Mouse (Mus musculus) spleen, adult 2 months (tissue): Measurements from ENCODE around the gene AC129217.1. TPM values are rescaled to one million over a fixed set of nuclear protein-coding genes. Genes with fewer than 3 reads are reported as not detected.

Source experiments
- DNase-seq, 2 experiments: peaks; one replicate each; pipeline versions ENCODE4 v3.0.0 to v3.0.0-alpha.2; 2012 to 2021; ENCODE audit warnings: low spot score in 2 of 2, low read depth in 1 of 2
- H3K27ac ChIP-seq: fragments of 200-500 bp; 2 replicates; pipeline ENCODE4 v1.5.1; 2012; ENCODE audit warnings: low read length, inconsistent platforms; ENCODE audit not compliant: insufficient read depth
- H3K27me3 ChIP-seq: fragments of 200-500 bp; 2 replicates; pipeline ENCODE4 v1.6.1; 2012; ENCODE audit warnings: mild to moderate bottlenecking, moderate library complexity, low read length, inconsistent platforms; ENCODE audit not compliant: control insufficient read depth, insufficient read depth
- H3K36me3 ChIP-seq: fragments of 200-500 bp; 2 replicates; pipeline ENCODE4 v1.6.1; 2012; ENCODE audit warnings: mild to moderate bottlenecking, low read length, inconsistent platforms; ENCODE audit not compliant: control insufficient read depth, insufficient read depth
- H3K4me1 ChIP-seq: fragments of 200-500 bp; 2 replicates; pipeline ENCODE4 v1.6.1; 2011; ENCODE audit warnings: inconsistent platforms; ENCODE audit not compliant: control insufficient read depth, insufficient read depth, insufficient read length
- H3K4me3 ChIP-seq: fragments of 200-500 bp; 2 replicates; pipeline ENCODE4 v1.5.1; 2011; ENCODE audit warnings: mild to moderate bottlenecking, inconsistent platforms; ENCODE audit not compliant: insufficient read depth, insufficient read length; ENCODE audit errors: extremely low read depth
- CTCF ChIP-seq: fragments of 200-500 bp; IDR thresholded peaks from 2 replicates; pipeline ENCODE4 v1.5.1; 2011; ENCODE audit warnings: mild to moderate bottlenecking, inconsistent platforms; ENCODE audit not compliant: insufficient read depth, insufficient read length, insufficient replicate concordance; ENCODE audit errors: extremely low read depth
- POLR2A ChIP-seq: fragments of 200-500 bp; IDR thresholded peaks from 2 replicates; pipeline ENCODE4 v1.6.1; 2011; ENCODE audit warnings: low read depth, low read length, inconsistent platforms
- WGBS: fragments of 180-500 bp; shearing (Covaris S2); methylation state at CpG from one replicate; pipeline ENCODE4 v1.1.7; 2018; 5-methylcytosine and 5-hydroxymethylcytosine counted together
- polyA plus RNA-seq: library from polyadenylated mRNA; depleted of rRNA; stranded (reverse); fragments of >200 nt; gene quantifications from 2 replicates; pipeline ENCODE4 v1.2.3, GENCODE M21; 2012

AC129217.1 gene
- polyA plus RNA-seq, 1 experiment = not detected

- Histone ChIP-seq H3K4me3 (no peak overlapping the region), H3K27ac (no peak overlapping the region)
Measured at GRCm38 (mm10) chr19:8798947-8799315, 30.6 kb upstream of the AC129217.1 start.

DNA sequence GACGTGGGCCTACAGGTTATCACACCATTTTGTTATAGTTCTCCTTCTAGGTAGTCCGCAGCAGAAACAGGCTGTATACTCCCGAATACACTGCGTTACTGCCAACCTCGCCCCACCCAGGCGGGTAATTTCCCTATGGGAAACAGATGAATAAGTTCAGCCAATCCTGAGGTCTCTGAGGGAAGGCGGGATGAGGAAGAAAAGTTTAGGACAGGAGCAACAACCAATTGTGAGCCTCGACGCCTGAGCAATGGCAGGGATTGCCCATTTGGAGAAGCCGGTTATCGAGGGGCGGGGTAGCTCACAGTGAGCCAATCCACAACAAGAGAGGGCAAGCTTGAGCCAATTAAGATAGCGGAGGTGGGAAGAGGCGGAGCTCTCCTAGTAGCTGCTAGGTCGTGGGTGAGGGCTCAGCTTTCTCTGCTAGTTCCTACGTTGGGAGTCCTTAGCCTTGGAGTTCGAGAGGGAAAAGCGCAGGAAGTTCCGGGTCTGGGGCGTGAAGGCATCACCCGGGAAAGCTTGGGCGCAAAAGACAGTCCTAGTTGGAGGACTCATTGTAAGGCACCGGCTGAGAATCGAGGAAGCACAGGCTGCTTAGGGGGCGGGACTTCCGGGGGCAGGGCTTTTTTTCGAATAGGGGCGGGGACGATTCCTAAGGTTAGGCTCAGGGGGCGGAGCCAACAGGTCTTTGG, 27.3 kb upstream of the AC129217.1 start, which contains the start of gene Zbtb3:
Zbtb3 (plus strand) TSS at position 426 of the 692 bp plus-strand sequence.
- WGBS = under 1% methylated on average over 30 of the region's 30 CpGs
- H3K36me3 ChIP-seq = peaks cover 2% of the 10 kb centered on the region; the same call in 1 of the 2 replicates
- H3K27me3 ChIP-seq = no peaks in the 10 kb centered on the region
- DNase-seq = peak; percentile 91 to 96
- peaks cover 3% of the 10 kb centered on the region for H3K4me1 ChIP-seq
- peak within 1 kb of the TSS; percentile 76 for H3K27ac ChIP-seq
- TF ChIP-seq POLR2A = peak; percentile 67
- TF ChIP-seq CTCF = no peak
- peak within 1 kb of the TSS; percentile 79 for H3K4me3 ChIP-seq

More at GRCm38 (mm10) chr19:8798947-8799315, 30.6 kb upstream of the AC129217.1 start:
- H3K4me1 ChIP-seq = peaks cover 2% of the 10 kb centered on the region; the same call in 1 of the 2 replicates
- no peaks in the 10 kb centered on the region for H3K27me3 ChIP-seq
- H3K36me3 ChIP-seq = peaks cover 12% of the 10 kb centered on the region
- DNase-seq = no peak
- TF ChIP-seq CTCF (no peak), POLR2A (no peak)

GRCm38 (mm10) chr19:8803204-8803780, 26.3 kb upstream of the AC129217.1 start:
- no peaks in the 10 kb centered on the region for H3K27me3 ChIP-seq
- H3K4me1 ChIP-seq = peaks cover 3% of the 10 kb centered on the region
- TF ChIP-seq POLR2A (no peak), CTCF (no peak)
- peaks cover 3% of the 10 kb centered on the region; the same call in 1 of the 2 replicates for H3K36me3 ChIP-seq
- 81% methylated on average over 9 of the region's 9 CpGs for WGBS
- no peak overlapping the region for H3K27ac ChIP-seq
- H3K4me3 ChIP-seq = no peak overlapping the region
- DNase-seq = no peak

DNA sequence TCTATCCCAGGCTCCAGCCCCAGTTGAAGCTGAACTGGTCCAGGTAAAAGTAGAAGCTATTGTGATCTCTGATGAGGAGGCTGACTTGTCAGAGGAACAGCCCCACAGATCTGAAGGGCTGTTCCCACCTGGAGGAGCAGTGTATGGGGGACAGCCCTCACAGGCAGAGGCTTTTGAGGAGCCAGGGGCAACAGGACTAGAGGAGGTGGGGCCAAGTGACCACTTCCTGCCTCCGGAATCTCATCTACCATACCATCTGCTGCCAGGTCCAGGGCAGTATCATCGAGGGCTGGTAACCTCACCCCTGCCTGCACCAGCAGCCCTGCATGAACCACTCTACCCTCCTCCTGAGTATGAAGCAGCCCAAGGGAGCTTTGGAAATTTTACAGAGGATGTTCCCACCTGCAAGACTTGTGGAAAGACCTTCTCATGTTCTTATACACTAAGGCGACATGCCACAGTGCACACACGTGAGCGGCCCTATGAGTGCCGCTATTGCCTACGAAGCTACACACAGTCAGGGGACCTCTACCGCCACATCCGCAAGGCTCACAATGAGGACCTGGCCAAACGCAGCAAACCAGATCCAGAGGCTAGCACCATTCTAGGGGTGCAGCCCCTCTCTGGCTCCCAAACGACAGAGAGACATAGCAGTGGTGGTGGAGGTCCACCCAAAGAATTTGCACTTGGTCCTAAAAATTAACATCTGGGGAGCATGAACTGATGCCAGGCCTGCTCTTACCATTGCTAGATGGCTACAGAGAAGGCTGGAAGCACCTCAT, 25.5 kb upstream of the AC129217.1 start:
- 80% methylated on average over 11 of the region's 11 CpGs for WGBS
- H3K27me3 ChIP-seq = no peaks in the 10 kb centered on the region
- TF ChIP-seq POLR2A (no peak), CTCF (no peak)
- H3K36me3 ChIP-seq = peaks cover 5% of the 10 kb centered on the region; the same call in 1 of the 2 replicates
- H3K27ac ChIP-seq = no peak overlapping the region
- peaks cover 3% of the 10 kb centered on the region for H3K4me1 ChIP-seq
- H3K4me3 ChIP-seq = no peak overlapping the region
- DNase-seq = no peak

GRCm38 (mm10) chr19:8806810-8807209, 22.8 kb upstream of the AC129217.1 start:
- 65% methylated on average over 5 of the region's 5 CpGs for WGBS
- H3K27me3 ChIP-seq = no peaks in the 10 kb centered on the region
- peak in 1 of 2 experiments; percentile 12 for DNase-seq
- H3K27ac ChIP-seq = peak overlapping the region; percentile 91
- H3K4me3 ChIP-seq = peak overlapping the region; percentile 17; the same call in 1 of the 2 replicates
- TF ChIP-seq CTCF (no peak), POLR2A (no peak)
- H3K4me1 ChIP-seq = peaks cover 5% of the 10 kb centered on the region
- H3K36me3 ChIP-seq = peaks cover 18% of the 10 kb centered on the region

DNA sequence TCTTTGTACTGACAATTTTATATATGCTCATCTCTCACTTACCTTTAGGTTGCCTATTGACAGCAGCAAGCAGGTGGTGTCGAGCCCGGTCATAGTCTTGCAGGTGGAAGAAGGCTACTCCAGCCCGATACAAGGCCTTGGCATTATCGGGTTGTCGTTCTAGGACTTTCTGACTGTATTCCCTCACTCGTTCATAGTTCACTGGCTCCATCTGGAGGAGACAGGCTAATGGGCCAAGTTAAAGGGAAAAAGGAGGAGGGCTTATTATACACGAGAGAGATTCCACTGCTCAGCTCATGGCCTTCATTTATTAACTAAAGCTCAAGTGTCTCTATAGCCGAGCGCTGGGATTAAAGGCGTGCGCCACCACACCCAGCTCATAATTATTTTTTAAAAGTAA, 13.8 kb upstream of the AC129217.1 start:
- TF ChIP-seq POLR2A (no peak), CTCF (no peak)
- Histone ChIP-seq H3K4me1 (peaks cover 3% of the 10 kb centered on the region), H3K27ac (no peak overlapping the region), H3K4me3 (no peak overlapping the region), H3K36me3 (peaks cover 18% of the 10 kb centered on the region), H3K27me3 (no peaks in the 10 kb centered on the region)
- no peak for DNase-seq
- 89% methylated on average over 11 of the region's 11 CpGs for WGBS
